Mouse (Mus musculus) effector memory CD4-positive, alpha-beta T cell, adult 7 months (primary cell): Measurements from ENCODE around the gene Sel1l. TPM values are rescaled to one million over a fixed set of nuclear protein-coding genes. Genes with fewer than 3 reads are reported as not detected.

Source experiments
- polyA plus RNA-seq: library from polyadenylated mRNA; unstranded; fragments of 100-300 nt; shearing (Covaris generic); gene quantifications from one replicate; pipeline ENCODE4 v1.2.1, GENCODE M21; 2017

Sel1l gene
- polyA plus RNA-seq = 72.8 TPM

GRCm38 (mm10) chr12:91849045-91849467 lies at the start of gene Sel1l:
TSS of gene Sel1l (minus strand) at chr12:91849157.

GRCm38 (mm10) chr12:91787959-91788437 lies 61.0 kb downstream of the Sel1l start, which contains the start of gene Ston2:
TSS of gene Ston2 (minus strand) at chr12:91788387.

Other genes with a start within 250 kb of the Sel1l start
- 2.1 TPM for gene Ston2, start 60.8 kb downstream of the Sel1l start, polyA plus RNA-seq